Mouse (Mus musculus): Measurements from ENCODE around the gene 1810043G02Rik.

DNA sequence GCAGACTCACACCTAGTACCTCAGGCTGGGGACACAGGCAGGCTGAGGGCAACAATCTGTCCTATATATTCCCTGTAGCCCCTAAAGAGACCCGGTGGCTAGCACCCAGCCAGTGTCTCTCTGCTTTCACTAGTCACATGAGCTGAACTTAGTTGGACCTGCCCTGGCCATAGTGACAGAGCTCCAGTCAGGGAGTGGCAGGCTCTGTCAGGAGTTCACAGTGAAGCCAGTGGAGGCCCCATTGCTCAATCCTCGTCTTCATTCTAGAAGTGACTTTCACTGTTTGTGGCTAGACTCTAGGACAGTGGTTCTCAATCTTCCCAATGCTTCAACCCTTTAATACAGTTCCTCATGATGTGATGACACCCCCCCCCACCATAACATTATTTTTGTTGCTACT lies 53.7 kb downstream of the 1810043G02Rik start:
- TF ChIP-seq CTCF (IDR thresholded peaks at IDR 0.05; ENCODE audit: control insufficient read depth, insufficient read depth, insufficient read length) (no peak), MYOD1 (IDR thresholded peaks at IDR 0.05; ENCODE audit: control insufficient read depth, insufficient read length, low read depth) (no peak), USF1 (IDR thresholded peaks at IDR 0.05; ENCODE audit: low read depth) (no peak)
